Mouse (Mus musculus): ENCODE data around the gene Slc27a4.
A peak's percentile ranks its signal among the peaks of the same experiment; 100 is the strongest.

- TF ChIP-seq REST (IDR thresholded peaks at IDR 0.05; ENCODE audit: insufficient read depth, insufficient read length) = no peak
- no peak for TF ChIP-seq POLR2A (IDR thresholded peaks at IDR 0.05; ENCODE audit: insufficient read length, low read depth)
- peak; percentile 87 for TF ChIP-seq CEBPB (IDR thresholded peaks at IDR 0.05; ENCODE audit: insufficient read depth, poor library complexity, severe bottlenecking)
Measured at GRCm38 (mm10) chr2:29771611-29772461, 30.6 kb upstream of the Slc27a4 start.

Measured in myocyte (in vitro differentiated cells).